Mouse (Mus musculus): ENCODE data around the gene Plin3. TPM values are rescaled to one million over a fixed set of nuclear protein-coding genes. Genes with fewer than 3 reads are reported as not detected.

Gene Plin3
- polyA plus RNA-seq, 1 experiment = 43.1 TPM

GRCm38 (mm10) chr17:56330345-56330744, 37.7 kb upstream of the Plin3 start:
- no peak for TF ChIP-seq POLR2A (IDR thresholded peaks at IDR 0.05; ENCODE audit: low read depth, low read length)
- no peak for TF ChIP-seq CTCF (conservative IDR thresholded peaks at IDR 0.05; ENCODE audit: insufficient read depth, insufficient read length, low read depth, low read length)
- no peak overlapping the region for H3K4me3 ChIP-seq (ENCODE audit: insufficient read depth, low read depth, low read length)
- H3K27ac ChIP-seq (ENCODE audit: insufficient read depth, low read depth, low read length) = no peak overlapping the region
- 58% methylated on average over 3 of the region's 3 CpGs for WGBS
- DNase-seq = no peak
- H3K36me3 ChIP-seq (ENCODE audit: control insufficient read depth, insufficient read depth, low read length) = no peaks in the 10 kb centered on the region
- H3K4me1 ChIP-seq (ENCODE audit: control insufficient read depth, insufficient read depth, low read length) = peaks cover 4% of the 10 kb centered on the region; the same call in 1 of the 2 replicates
- H3K27me3 ChIP-seq (replicated peaks; ENCODE audit: control insufficient read depth, insufficient read depth, low read length) = no peaks in the 10 kb centered on the region

- H3K4me3 ChIP-seq (ENCODE audit: insufficient read depth, low read depth, low read length) = no peak overlapping the region
- no peak overlapping the region for H3K27ac ChIP-seq (ENCODE audit: insufficient read depth, low read depth, low read length)
- no peaks in the 10 kb centered on the region for H3K36me3 ChIP-seq (ENCODE audit: control insufficient read depth, insufficient read depth, low read length)
- H3K27me3 ChIP-seq (replicated peaks; ENCODE audit: control insufficient read depth, insufficient read depth, low read length) = no peaks in the 10 kb centered on the region
- DNase-seq = no peak
- peaks cover 4% of the 10 kb centered on the region; the same call in 1 of the 2 replicates for H3K4me1 ChIP-seq (ENCODE audit: control insufficient read depth, insufficient read depth, low read length)
- TF ChIP-seq CTCF (conservative IDR thresholded peaks at IDR 0.05; ENCODE audit: insufficient read depth, insufficient read length, low read depth, low read length) (no peak), POLR2A (IDR thresholded peaks at IDR 0.05; ENCODE audit: low read depth, low read length) (no peak)
Observed at GRCm38 (mm10) chr17:56329267-56329666, 36.6 kb upstream of the Plin3 start.

GRCm38 (mm10) chr17:56326153-56327147, 33.8 kb upstream of the Plin3 start:
- WGBS = under 1% methylated on average over 67 of the region's 67 CpGs
- no peak for TF ChIP-seq POLR2A (IDR thresholded peaks at IDR 0.05; ENCODE audit: low read depth, low read length)
- TF ChIP-seq CTCF (conservative IDR thresholded peaks at IDR 0.05; ENCODE audit: insufficient read depth, insufficient read length, low read depth, low read length) = no peak
- Histone ChIP-seq H3K4me1 (ENCODE audit: control insufficient read depth, insufficient read depth, low read length) (peaks cover 4% of the 10 kb centered on the region; the same call in 1 of the 2 replicates), H3K27ac (ENCODE audit: insufficient read depth, low read depth, low read length) (peak overlapping the region; percentile 36), H3K27me3 (replicated peaks; ENCODE audit: control insufficient read depth, insufficient read depth, low read length) (no peaks in the 10 kb centered on the region), H3K4me3 (ENCODE audit: insufficient read depth, low read depth, low read length) (peak overlapping the region; percentile 78), H3K36me3 (ENCODE audit: control insufficient read depth, insufficient read depth, low read length) (no peaks in the 10 kb centered on the region)
- peak; percentile 24 for DNase-seq

GRCm38 (mm10) chr17:56325450-56326152, 32.9 kb upstream of the Plin3 start, which contains the start of gene Kdm4b:
Kdm4b (plus strand) TSS chr17:56326062.
- WGBS = under 1% methylated on average over 57 of the region's 57 CpGs
- Histone ChIP-seq H3K4me3 (ENCODE audit: insufficient read depth, low read depth, low read length) (peak within 1 kb of the TSS; percentile 78), H3K27ac (ENCODE audit: insufficient read depth, low read depth, low read length) (peak within 1 kb of the TSS; percentile 36), H3K27me3 (replicated peaks; ENCODE audit: control insufficient read depth, insufficient read depth, low read length) (no peaks in the 10 kb centered on the region), H3K4me1 (ENCODE audit: control insufficient read depth, insufficient read depth, low read length) (peaks cover 4% of the 10 kb centered on the region; the same call in 1 of the 2 replicates), H3K36me3 (ENCODE audit: control insufficient read depth, insufficient read depth, low read length) (no peaks in the 10 kb centered on the region)
- TF ChIP-seq POLR2A (IDR thresholded peaks at IDR 0.05; ENCODE audit: low read depth, low read length) = no peak
- TF ChIP-seq CTCF (conservative IDR thresholded peaks at IDR 0.05; ENCODE audit: insufficient read depth, insufficient read length, low read depth, low read length) = no peak
- peak; percentile 100 for DNase-seq

GRCm38 (mm10) chr17:56324419-56324818, 31.7 kb upstream of the Plin3 start:
- Histone ChIP-seq H3K4me3 (ENCODE audit: insufficient read depth, low read depth, low read length) (no peak overlapping the region), H3K4me1 (ENCODE audit: control insufficient read depth, insufficient read depth, low read length) (peaks cover 4% of the 10 kb centered on the region; the same call in 1 of the 2 replicates), H3K36me3 (ENCODE audit: control insufficient read depth, insufficient read depth, low read length) (no peaks in the 10 kb centered on the region), H3K27me3 (replicated peaks; ENCODE audit: control insufficient read depth, insufficient read depth, low read length) (no peaks in the 10 kb centered on the region), H3K27ac (ENCODE audit: insufficient read depth, low read depth, low read length) (no peak overlapping the region)
- TF ChIP-seq CTCF (conservative IDR thresholded peaks at IDR 0.05; ENCODE audit: insufficient read depth, insufficient read length, low read depth, low read length) (no peak), POLR2A (IDR thresholded peaks at IDR 0.05; ENCODE audit: low read depth, low read length) (no peak)
- DNase-seq = no peak
- 57% methylated on average over 3 of the region's 3 CpGs for WGBS

- Histone ChIP-seq H3K27ac (ENCODE audit: insufficient read depth, low read depth, low read length) (no peak overlapping the region), H3K4me3 (ENCODE audit: insufficient read depth, low read depth, low read length) (no peak overlapping the region), H3K27me3 (replicated peaks; ENCODE audit: control insufficient read depth, insufficient read depth, low read length) (no peaks in the 10 kb centered on the region), H3K4me1 (ENCODE audit: control insufficient read depth, insufficient read depth, low read length) (no peaks in the 10 kb centered on the region), H3K36me3 (ENCODE audit: control insufficient read depth, insufficient read depth, low read length) (no peaks in the 10 kb centered on the region)
- no peak for DNase-seq
- TF ChIP-seq CTCF (conservative IDR thresholded peaks at IDR 0.05; ENCODE audit: insufficient read depth, insufficient read length, low read depth, low read length) = no peak
- 87% methylated on average over 15 of the region's 15 CpGs for whole genome bisulfite sequencing
Observed at GRCm38 (mm10) chr17:56309191-56309945, 16.7 kb upstream of the Plin3 start.

Measured in kidney, adult 2 months (tissue).